Mouse (Mus musculus) C2C12 (cell line): ENCODE measurements around the gene Hectd4.
"Not testable (repeated sequence)": the region's sequence is repeated elsewhere in the genome, so short reads cannot be mapped to it uniquely, and the experiment has no call there.

ENCODE experiments used
- CTCF ChIP-seq: IDR thresholded peaks from one replicate; pipeline ENCODE4 v1.5.1; 2011; ENCODE audit not compliant: control insufficient read depth, insufficient read depth, insufficient read length
- MAX ChIP-seq: IDR thresholded peaks from one replicate; pipeline ENCODE4 v1.6.1; 2011; ENCODE audit warnings: mild to moderate bottlenecking, control low read depth
- MYOD1 ChIP-seq: IDR thresholded peaks from one replicate; pipeline ENCODE4 v1.6.1; 2011; ENCODE audit warnings: low read depth; ENCODE audit not compliant: control insufficient read depth, insufficient read length
- MYOG ChIP-seq: IDR thresholded peaks from one replicate; pipeline ENCODE4 v1.6.1; 2011; ENCODE audit not compliant: control insufficient read depth, insufficient read length; ENCODE audit errors: extremely low read depth
- USF1 ChIP-seq: IDR thresholded peaks from one replicate; pipeline ENCODE4 v1.6.1; 2011; ENCODE audit warnings: low read depth, mild to moderate bottlenecking, control low read depth, moderate library complexity

GRCm38 (mm10) chr5:121224020-121224419 lies 4.0 kb downstream of the Hectd4 start:
- not testable (repeated sequence) for TF ChIP-seq CTCF, MYOD1, USF1, MAX, MYOG
